Mouse (Mus musculus): ENCODE data around the gene Tmem92.
"Not testable (repeated sequence)": the region's sequence is repeated elsewhere in the genome, so short reads cannot be mapped to it uniquely, and the experiment has no call there.

Tmem92 gene

DNA sequence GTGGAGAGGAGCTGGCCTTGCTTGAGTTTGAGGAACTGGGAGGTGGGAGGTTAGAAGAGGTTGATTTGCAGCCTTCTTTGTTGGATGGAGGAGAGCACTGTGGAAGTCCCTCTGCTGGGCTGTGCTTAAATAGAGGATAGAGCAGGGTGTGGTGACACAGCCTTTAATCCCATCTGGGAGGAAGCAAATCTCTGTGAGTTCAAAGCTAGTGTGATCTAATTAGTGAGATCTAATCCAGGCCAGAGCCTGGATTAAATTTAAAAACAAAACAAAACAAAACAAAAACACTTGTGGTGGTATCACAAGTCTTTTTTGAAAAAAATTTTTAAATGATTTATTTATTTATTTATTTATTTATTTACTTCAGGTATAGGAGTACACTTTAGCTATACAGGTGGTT, at the start of gene Tmem92:
TSS of gene Tmem92 (minus strand) at position 101 of the 400 bp plus-strand sequence.
- DNase-seq (ENCODE audit: low spot score in 2 of 2) = no peak

DNA sequence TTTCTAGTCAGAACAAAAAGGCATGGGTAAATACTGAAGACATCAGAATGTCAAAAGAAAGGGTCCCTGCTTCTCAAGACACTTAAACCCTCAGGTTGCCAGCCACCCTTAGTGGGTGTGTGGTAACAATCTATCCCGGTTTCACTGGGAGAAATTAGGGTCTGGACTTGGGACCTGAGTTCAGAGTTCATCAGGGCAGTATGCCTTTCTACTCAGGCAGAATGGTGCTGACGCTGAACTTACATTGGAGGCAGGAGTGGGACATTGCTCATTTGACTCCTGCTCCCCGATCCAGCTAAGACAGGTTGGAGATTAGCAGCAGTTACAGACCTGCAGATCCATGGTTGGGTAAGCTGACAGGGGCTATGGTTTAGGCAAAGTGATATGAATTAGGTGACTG, 46.5 kb upstream of the Tmem92 start:
- DNase-seq (ENCODE audit: low spot score in 2 of 2) = no peak

DNA sequence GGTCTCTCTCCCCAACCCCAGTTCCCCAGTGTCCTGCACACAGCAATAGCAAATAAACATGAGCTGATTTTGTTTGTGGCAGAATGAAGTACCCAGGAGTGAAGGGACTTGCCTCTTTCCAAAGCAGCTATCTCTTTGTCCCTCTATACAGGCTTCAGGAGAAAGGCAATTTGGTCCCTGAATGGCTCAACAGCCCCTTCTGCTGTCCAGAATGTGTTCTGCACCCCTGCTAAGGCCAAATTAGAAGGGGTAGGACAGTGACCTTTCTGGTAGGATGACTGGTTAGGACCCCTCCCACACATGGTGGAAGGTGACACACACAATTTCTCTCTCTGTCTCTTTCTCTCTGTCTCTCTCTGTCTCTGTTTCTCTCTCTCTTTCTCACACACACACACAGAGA, 36.9 kb upstream of the Tmem92 start:
- not testable (repeated sequence) for DNase-seq (ENCODE audit: low spot score in 2 of 2)

DNA sequence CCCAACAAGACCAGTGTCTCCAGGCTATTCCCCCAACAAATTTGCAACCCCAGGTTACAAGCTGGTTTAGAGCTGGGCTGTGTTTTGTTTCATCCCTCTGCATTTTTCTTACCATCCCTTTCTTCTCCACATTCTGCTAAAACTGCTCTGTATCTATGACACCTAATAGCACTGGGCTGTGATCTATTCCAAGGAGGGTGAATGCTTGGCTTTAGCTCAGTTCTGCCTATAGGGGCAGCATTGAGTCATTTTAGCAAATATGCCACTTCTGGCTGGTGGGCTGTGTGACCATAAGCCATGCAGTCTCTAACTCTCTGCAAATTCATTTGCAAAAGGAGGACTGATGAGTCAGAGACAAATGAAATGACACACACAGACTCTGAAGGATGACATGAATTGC, 36.4 kb upstream of the Tmem92 start:
- DNase-seq (ENCODE audit: low spot score in 2 of 2) = not testable (repeated sequence)

DNA sequence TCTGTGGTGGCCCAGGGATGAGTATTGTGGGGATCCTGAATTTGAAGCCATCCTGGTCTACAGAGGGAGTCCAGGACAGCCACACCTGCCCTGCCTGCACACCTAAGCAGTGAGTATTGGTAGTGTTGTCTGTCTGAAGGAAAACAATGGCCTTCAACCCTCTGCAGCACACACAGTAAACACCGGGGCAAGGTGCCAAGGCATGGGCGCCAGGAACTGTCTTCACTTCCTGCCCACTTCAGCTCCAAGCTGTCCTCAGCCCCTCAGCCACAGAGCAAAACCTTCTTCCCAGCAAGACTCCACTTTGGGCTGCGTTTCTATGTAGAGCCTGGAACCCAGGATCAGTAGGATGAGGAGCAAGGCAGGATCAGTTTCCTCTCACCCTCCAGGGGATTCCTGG, 29.0 kb upstream of the Tmem92 start:
- DNase-seq (ENCODE audit: low spot score in 2 of 2) = not testable (repeated sequence)

DNA sequence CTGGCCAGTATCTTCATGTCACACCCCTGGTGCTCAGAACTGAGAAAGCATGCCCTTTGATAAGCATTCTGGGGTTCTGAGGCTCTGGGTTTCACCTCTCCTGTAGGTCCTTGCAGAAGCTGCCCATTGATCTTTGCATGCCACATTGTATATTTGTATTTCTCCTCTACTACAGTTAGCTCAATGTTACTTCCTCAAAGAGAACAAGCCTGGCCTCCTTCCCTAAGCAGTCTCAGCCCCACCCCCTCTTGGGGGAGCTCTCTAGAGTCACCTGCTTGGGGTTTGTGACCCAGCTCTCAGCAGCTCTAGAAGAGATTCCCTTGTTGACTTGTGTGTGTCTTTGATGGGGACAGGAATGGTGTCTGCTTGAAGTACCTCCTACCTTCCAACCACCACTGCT, 9.2 kb upstream of the Tmem92 start:
- no peak for DNase-seq (ENCODE audit: low spot score in 2 of 2)

DNA sequence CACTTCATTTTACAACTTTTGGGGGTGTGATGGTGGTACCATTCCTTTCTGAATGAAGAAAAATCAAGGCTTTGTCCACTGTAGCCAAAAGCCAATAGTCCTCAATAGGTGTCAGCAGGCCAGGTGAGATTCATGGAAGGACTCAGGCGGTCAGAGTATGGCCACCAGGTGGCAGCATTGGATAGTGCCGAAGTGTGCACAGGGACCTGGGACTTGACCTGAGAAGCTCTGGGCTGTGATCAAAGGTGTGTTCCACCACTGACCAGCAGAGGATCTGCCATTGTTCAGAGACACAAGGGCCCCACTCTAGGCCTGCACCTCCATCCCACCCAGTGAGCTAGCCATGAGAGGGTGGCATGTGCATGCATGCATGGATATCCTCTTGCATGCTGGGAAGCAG, 2.7 kb upstream of the Tmem92 start:
- peak; percentile 43 to 48 for DNase-seq (ENCODE audit: low spot score in 2 of 2)

DNA sequence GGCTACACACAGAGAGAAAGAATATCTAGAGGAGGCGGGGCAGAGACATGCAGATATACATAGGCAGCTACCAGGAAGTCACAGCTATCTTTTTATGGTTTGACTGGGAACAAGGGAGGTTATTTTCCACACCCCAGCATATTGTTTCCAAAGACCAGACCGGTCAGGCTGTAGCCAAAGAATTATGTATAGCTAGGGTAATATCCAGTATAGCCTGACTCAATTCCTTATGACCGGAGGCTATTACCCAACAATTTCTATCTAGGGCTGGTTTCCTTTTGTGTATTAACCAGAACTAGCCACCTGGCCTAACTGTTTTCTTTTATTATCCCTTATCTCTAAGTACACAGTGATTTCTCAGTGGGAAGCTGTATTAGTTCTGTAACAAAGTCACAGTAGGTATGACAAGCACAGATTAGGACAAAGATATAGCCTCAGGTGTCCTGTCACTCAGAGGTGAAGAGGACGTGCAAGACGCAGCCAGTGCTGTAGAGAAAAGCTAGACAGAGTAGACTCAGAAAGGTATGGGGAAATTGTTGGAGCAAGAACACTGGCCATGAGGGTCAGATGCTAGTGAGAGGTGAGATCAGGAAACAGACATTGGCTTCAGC, 7.5 kb downstream of the Tmem92 start:
- DNase-seq (ENCODE audit: low spot score in 2 of 2) = no peak

DNA sequence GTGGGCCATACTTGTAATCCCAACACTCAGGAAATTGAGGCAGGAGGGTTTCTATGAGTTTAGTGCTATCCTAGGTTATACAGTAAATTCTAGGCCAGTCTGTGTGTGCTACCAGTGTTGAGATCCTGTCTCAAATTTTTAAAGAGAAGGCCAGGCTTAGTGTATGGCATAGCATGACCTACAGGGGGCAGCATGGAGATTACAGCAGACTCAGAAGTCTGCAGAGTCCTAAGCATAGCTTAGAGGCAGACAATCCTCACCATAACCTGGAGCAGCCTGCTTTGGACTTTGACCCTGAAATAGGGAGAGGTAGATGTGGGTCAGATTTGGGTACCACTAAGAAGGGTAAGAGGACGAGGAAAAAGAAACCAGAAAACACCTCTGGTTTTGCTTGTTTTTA, 8.7 kb downstream of the Tmem92 start:
- no peak for DNase-seq (ENCODE audit: low spot score in 2 of 2)

DNA sequence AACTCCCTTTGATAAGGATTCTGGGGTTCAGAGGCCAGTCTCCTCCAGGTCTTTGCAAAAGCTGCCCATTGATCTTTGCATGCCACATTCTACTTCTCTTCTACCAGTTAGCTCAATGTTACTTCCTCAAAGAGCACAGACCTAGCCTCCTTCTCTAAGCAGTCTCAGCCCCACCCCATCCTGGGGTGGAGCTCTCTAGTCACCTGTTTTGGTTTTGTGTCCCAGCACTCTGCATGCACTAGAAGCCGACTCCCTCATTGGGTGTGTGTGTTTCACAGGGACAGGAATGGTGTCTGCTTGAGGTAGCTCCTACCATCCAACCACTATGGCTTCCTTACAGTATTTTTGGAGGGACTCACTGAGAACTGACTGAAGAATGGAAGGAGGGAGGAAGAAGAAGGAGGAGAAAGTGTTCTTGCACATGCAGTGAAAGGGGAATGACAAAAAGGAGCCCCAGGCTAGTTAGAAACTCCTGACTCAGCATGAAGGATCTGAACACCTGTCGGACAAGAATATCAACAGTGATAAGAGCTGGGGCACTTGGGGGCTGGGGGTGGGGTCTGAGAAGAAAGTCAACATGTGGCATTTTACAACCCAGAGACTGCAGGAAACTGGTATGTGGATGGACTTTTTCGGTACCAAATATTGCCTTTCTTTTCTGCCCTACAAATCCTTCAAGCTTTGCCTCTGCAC, 10.0 kb downstream of the Tmem92 start:
- DNase-seq (ENCODE audit: low spot score in 2 of 2) = no peak

DNA sequence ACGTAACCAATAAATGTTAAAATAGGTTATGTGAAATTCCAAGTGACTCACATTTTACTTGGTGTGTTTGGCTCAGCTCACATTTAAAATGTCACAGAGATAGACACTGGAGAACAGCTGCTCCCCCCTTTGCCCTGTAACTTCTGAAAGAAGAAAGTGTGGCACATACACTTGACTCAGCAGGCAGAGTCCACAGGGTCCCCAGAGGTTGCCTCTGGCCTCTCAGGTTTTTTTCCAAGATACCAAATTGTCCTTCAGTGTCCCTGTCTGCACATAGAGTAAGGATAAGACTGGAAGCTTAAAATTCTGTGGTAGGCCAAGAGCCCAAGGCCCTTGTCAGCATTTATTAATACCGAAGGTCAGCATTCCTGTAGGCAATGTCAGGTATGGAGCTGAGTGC, 15.3 kb downstream of the Tmem92 start:
- no peak for DNase-seq (ENCODE audit: low spot score in 2 of 2)

DNA sequence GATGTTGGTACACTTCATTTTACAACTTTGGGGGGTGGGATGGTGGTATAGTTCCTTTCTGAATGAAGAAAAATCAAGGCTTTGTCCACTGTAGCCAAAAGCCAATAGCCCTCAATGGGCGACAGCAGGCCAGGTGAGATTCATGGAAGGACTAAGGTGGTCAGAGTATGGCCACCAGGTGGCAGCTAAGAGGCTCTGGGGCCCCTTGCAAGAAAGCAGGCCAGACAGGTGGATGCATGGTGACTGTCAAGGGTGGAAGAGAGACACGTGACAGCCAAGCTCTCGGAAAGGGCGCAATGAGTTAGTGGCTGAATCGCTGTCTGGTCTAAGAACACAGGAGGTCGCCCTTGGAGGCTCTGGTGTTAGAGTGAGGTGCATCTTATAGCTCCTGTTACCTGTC, 19.7 kb downstream of the Tmem92 start:
- no peak for DNase-seq (ENCODE audit: low spot score in 2 of 2)

DNA sequence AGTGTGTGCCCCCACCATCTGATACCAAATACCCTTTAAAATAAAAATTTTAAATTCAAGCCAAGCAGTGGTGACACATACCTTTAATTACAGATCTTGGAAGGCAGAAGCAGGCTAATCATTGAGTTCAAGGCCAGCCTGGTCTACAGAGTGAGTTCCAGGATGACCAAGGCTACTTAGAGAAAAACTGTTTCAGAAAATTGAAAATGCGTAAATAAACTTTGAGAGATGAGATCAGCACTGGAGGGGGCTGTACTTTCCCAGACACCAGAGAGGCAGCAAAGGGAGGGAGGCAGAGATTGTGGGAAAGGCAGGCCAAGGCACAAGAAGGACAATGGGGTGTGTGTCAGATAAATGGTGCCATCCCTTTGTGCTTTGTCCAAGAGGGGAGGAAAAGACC, 20.2 kb downstream of the Tmem92 start:
- DNase-seq (ENCODE audit: low spot score in 2 of 2) = no peak

DNA sequence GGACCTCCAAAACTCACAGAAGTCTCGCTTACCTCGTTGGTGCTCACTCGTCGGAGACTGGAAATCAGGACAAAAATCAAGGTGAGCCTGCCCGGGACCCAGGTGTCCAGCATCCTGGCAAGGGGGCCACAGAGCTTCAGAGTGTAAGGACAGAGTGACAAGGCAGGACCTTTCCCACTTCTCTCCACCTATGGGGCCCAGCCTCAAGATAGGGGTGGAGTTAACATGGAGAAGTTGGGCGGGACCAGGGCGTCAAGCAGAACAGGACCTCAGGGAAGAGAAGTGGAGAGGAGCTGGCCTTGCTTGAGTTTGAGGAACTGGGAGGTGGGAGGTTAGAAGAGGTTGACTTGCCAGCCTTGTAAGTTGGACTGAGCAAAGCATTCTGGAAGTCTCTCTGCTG, 21.7 kb downstream of the Tmem92 start:
- no peak for DNase-seq (ENCODE audit: low spot score in 2 of 2)

DNA sequence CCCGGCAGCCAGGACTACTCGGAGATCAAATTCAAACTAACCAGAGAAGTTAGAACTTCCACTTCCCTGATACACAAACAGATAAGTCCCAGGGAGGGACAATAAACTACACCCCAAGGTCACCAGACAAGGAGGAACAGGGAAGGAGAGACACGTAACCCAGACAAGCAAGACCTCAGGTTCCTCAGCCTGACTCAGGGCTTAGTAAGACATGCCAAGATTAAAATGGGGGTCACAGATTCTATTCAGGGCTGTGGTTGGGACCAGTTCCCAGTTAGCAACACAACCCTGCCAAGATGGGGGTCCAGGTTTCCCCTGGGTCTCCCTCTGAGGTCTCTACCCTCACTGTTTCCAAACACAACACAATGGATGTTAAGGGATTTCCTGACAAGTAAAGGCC, 22.1 kb downstream of the Tmem92 start:
- no peak for DNase-seq (ENCODE audit: low spot score in 2 of 2)

DNA sequence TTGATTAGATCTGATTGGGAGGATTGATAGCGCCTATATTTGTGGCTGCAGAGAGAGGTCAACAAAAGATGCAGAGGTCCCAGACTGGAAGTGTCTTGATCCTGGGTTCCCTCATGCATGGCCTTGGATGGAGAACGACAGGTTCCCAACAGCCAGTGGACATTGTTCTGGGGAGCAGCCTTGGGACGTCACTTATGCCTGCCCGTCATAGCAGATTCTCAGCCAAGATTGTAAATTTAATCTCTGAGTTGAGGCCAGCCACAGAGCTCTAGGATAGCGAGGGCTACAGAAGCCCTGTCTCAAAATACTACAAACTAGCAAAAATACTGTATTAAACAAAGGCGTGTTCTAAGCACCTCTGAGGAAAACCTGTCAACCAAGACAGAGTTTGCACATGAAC, 22.6 kb downstream of the Tmem92 start:
- DNase-seq (ENCODE audit: low spot score in 2 of 2) = no peak

DNA sequence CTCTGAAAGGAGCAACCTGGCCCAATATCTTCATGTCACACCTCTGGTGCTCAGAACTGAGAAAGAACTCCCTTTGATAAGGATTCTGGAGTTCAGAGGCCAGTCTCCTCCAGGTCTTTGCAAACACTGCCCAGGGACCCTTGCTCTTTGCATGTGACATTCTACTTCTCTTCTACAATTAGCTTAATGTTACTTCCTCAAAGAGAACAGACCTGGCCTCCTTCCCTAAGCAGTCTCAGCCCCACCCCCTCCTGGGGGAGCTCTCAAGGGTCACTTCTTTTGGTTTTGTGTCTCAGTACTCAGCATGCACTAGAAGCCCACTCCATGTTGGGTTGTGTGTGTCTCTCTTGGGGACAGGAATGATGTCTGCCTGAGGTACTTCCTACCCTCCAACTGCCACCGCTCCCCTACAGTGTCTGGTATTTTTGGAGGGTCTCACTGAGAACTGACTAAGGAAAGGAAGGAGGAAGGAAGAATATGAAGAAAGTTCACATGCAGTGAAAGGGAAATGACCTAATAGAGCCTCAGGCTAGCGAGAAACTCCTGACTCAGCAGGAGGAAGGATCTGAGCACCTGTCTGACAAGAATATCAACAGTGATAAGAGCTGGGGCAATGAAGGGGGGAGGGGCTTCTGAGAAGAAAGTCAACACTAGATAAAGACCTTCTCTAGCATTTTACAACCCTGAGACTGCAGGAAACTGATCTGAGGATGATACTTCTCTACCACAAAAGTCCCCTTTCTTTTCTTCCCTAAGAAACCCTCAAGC, 29.4 kb downstream of the Tmem92 start:
- DNase-seq (ENCODE audit: low spot score in 2 of 2) = no peak

DNA sequence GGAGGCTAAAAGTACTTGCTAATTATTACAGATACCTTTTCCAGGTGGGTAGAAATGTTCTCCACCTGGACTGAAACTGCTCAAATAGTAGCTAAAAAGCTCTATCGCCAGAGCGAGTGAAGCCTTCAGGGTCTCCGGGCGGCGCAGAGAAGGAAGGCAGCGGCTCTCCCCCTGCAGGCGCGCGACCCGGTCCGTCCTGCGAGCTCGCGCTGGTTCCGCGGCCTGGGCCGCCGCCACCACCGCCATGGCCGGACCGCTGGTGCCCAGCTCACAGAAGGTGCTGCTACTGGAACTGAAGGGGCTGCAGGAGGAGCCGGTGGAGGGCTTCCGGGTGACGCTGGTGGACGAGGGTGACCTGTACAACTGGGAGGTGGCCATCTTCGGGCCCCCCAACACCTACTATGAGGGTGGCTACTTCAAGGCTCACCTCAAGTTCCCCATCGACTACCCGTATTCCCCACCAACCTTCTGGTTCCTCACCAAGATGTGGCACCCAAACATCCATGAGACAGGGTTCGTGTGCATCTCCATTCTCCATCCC, 40.7 kb downstream of the Tmem92 start, which contains the start of gene Cdc34b:
TSS of gene Cdc34b (plus strand) at position 51 of the 541 bp plus-strand sequence.
- no peak for DNase-seq (ENCODE audit: low spot score in 2 of 2)

DNA sequence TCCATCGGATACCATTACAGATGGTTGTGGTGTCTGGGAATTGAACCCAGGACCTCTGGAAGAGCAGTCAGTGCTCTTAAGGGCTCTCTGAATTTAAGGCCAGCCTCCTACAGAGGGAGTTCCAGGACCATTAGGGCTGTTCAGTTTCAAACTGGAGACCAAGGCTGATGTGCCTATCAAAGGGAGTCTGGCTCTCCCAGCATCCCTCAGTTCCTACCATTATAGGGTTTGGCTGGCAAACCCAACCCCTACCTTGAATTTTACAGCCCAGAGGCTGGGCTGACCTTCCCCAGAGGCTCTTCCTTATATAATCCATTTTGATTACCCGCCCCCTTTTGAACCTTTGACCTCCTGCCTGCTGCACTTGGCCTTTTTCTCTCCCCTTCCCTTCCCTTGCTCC, 46.8 kb downstream of the Tmem92 start:
- no peak for DNase-seq (ENCODE audit: low spot score in 2 of 2)

DNA sequence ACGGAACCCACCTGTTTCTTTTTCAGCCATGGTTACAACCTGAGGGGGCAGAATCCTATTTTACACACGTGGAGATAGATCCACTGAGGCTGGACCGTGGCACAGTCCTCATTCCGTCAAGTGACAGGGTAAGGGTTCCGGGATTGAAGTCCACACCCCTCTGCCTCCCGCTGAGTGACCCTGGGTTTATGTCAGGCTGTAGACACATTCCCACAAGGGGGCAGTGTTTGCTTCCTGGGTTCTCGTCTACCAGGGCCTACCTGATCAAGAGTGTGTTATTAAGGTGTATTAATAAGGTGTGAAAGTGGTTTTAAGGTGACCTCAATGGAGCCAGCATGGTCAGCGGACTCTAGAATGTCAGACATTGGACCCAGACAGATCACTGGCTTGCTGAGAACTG, 49.7 kb downstream of the Tmem92 start:
- DNase-seq (ENCODE audit: low spot score in 2 of 2) = no peak

DNA sequence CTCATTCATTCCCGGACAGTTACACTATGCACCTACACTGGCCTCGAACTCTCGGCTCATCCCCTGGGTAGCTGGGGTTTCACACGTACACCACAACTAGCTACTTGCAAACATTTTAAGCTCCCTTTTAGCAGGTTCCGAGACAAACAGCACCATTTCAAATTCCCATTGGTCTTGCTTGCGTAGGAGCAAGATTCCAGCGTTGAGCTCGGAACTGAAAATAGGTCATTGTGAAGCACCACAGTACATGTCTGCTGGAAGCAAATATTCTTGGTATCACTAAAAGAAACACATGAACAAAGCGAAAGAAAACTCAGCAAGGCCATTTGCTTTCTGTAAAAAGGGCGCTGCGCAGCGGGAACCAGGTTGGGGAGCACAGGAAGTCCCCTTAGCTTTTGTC, 51.3 kb downstream of the Tmem92 start:
- no peak for DNase-seq (ENCODE audit: low spot score in 2 of 2)

DNA sequence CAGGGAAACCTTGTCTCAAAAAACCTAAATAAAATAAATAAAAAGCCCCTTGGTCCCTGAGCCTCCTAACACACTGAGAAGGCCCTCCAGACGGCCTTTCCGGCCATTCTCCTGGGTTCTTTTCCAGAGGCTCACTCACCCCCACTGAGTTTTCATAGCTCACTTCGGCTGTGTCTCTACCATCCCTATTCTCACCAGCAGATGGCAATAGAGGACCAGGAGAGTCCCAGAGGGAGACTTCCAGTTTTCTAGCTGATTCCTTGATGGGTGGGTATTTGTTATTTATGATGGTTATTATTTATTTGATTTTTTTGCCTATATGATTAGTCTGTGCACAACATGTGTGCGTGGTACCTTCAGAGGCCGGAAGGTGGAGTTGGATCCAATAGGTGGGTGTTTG, 52.2 kb downstream of the Tmem92 start:
- DNase-seq (ENCODE audit: low spot score in 2 of 2) = peak; percentile 33 to 70

DNA sequence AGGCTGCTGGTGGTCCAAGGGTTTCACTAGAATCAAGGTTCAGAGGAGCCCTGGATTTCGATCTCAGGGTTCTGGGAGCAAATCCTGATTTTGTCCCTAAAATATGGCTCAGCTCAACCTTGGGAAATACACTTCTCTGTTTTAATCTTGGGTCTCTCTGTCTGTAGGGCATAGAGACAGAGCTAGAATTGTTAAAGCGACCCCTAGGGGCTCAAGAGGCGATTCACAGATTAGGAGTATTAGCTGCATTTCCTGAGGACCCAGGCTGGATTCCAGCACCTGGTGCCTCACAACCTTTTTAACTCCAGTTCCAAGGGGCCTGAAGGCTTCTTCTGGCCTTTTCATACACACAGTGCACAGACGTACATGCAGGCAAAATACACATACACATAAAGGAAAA, 52.9 kb downstream of the Tmem92 start:
- no peak for DNase-seq (ENCODE audit: low spot score in 2 of 2)

All from frontal cortex, postnatal 25 days (tissue).